Mouse (Mus musculus) CH12.LX (cell line): ENCODE results near the gene Diaph2. TPM values are rescaled to one million over a fixed set of nuclear protein-coding genes. Genes with fewer than 3 reads are reported as not detected.

Source experiments
- DNase-seq: peaks from one replicate; pipeline ENCODE4 v3.0.0-alpha.2; 2013; ENCODE audit errors: extremely low read depth
- H3K27ac ChIP-seq: 2 replicates; pipeline ENCODE4 v1.5.1; 2012; ENCODE audit warnings: low read depth, mild to moderate bottlenecking, control low read depth, moderate library complexity; ENCODE audit not compliant: insufficient read depth
- H3K27me3 ChIP-seq: replicated peaks from 2 replicates; pipeline ENCODE3; 2012; ENCODE audit warnings: inconsistent platforms
- H3K36me3 ChIP-seq, 2 experiments: replicated peaks in 1 of 2; 2 replicates each; pipeline versions ENCODE3 to v1.6.1; 2012; ENCODE audit warnings: inconsistent platforms in 1 of 2, low read length in 1 of 2, mild to moderate bottlenecking in 1 of 2, mixed read lengths in 1 of 2, moderate library complexity in 1 of 2; ENCODE audit not compliant: control insufficient read depth in 1 of 2, insufficient read depth in 1 of 2
- H3K4me1 ChIP-seq, 2 experiments: 2 replicates each; pipeline ENCODE4 v1.6.1; 2012; ENCODE audit warnings: inconsistent platforms in 1 of 2, moderate library complexity in 1 of 2; ENCODE audit not compliant: insufficient read depth in 2 of 2, control insufficient read depth in 1 of 2
- H3K4me2 ChIP-seq: 2 replicates; pipeline ENCODE4 v1.6.1; 2012; ENCODE audit warnings: low read depth, mild to moderate bottlenecking, control low read depth; ENCODE audit not compliant: poor library complexity, insufficient read depth, severe bottlenecking
- H3K4me3 ChIP-seq, 3 experiments: fragments of 150-350 bp in 1 of 3; sonication (generic) in 1 of 3; replicated peaks in 1 of 3; 2 replicates each; pipeline versions ENCODE3 to v1.5.1; 2011 to 2012; ENCODE audit warnings: low read depth in 2 of 3, low read length in 2 of 3, mild to moderate bottlenecking in 2 of 3, moderate library complexity in 2 of 3, control low read depth in 1 of 3, improper control_type of control experiment in 1 of 3, inconsistent platforms in 1 of 3, mixed read lengths in 1 of 3; ENCODE audit not compliant: poor library complexity in 1 of 3
- H3K79me2 ChIP-seq: replicated peaks from 2 replicates; pipeline ENCODE4 v1.6.1; 2012; ENCODE audit warnings: mild to moderate bottlenecking, moderate library complexity; ENCODE audit not compliant: control insufficient read depth, poor library complexity, insufficient read depth, severe bottlenecking; ENCODE audit errors: extremely low read depth
- H3K9ac ChIP-seq: 2 replicates; pipeline ENCODE4 v1.6.1; 2012; ENCODE audit warnings: low read depth, mild to moderate bottlenecking, control low read depth, moderate library complexity; ENCODE audit not compliant: insufficient read depth
- H3K9me3 ChIP-seq: replicated peaks from 2 replicates; pipeline ENCODE3; 2012; ENCODE audit warnings: low read length, inconsistent platforms, mixed read lengths
- CHD2 ChIP-seq: IDR thresholded peaks from 2 replicates; pipeline ENCODE4 v1.6.1; 2011; ENCODE audit warnings: low read length, improper control_type of control experiment
- E2F4 ChIP-seq: IDR thresholded peaks from 2 replicates; pipeline ENCODE4 v1.6.1; 2011; ENCODE audit warnings: low read depth, low read length, improper control_type of control experiment; ENCODE audit not compliant: insufficient replicate concordance
- ELF1 ChIP-seq: IDR thresholded peaks from 2 replicates; pipeline ENCODE4 v1.6.1; 2014; ENCODE audit warnings: low read depth, mild to moderate bottlenecking, inconsistent platforms, low read length, improper control_type of control experiment
- GABPA ChIP-seq: IDR thresholded peaks from 2 replicates; pipeline ENCODE4 v1.6.1; 2012; ENCODE audit warnings: low read depth, low read length, improper control_type of control experiment, inconsistent platforms; ENCODE audit not compliant: insufficient replicate concordance
- IRF4 ChIP-seq: IDR thresholded peaks from 2 replicates; pipeline ENCODE4 v1.6.1; 2014; ENCODE audit warnings: low read depth, mild to moderate bottlenecking, inconsistent platforms, low read length, improper control_type of control experiment
- JUN ChIP-seq: IDR thresholded peaks from 2 replicates; pipeline ENCODE4 v1.6.1; 2011; ENCODE audit warnings: low read depth, mild to moderate bottlenecking, low read length, improper control_type of control experiment, moderate library complexity; ENCODE audit not compliant: insufficient read depth
- JUND ChIP-seq: conservative IDR thresholded peaks from 2 replicates; pipeline ENCODE4 v1.6.1; 2011; ENCODE audit warnings: low read depth, low read length, improper control_type of control experiment
- KAT2A ChIP-seq: IDR thresholded peaks from 2 replicates; pipeline ENCODE4 v1.6.1; 2012; ENCODE audit warnings: low read length, improper control_type of control experiment, inconsistent platforms; ENCODE audit not compliant: insufficient replicate concordance
- MAFK ChIP-seq: IDR thresholded peaks from 2 replicates; pipeline ENCODE4 v1.6.1; 2011; ENCODE audit warnings: low read length, improper control_type of control experiment; ENCODE audit not compliant: insufficient replicate concordance
- MAZ ChIP-seq: IDR thresholded peaks from 2 replicates; pipeline ENCODE4 v1.6.1; 2012; ENCODE audit warnings: low read depth, mild to moderate bottlenecking, inconsistent platforms, low read length, improper control_type of control experiment, moderate library complexity
- MXI1 ChIP-seq: IDR thresholded peaks from 2 replicates; pipeline ENCODE4 v1.6.1; 2011; ENCODE audit warnings: mild to moderate bottlenecking, low read depth, low read length, improper control_type of control experiment
- NELFE ChIP-seq: IDR thresholded peaks from 2 replicates; pipeline ENCODE4 v1.6.1; 2011; ENCODE audit warnings: low read depth, low read length, improper control_type of control experiment
- POLR2A ChIP-seq: IDR thresholded peaks from 2 replicates; pipeline ENCODE4 v1.6.1; 2011; ENCODE audit warnings: low read depth, mild to moderate bottlenecking, improper control_type of control experiment, low read length
- USF2 ChIP-seq: conservative IDR thresholded peaks from 2 replicates; pipeline ENCODE4 v1.6.1; 2011; ENCODE audit warnings: low read depth, low read length, improper control_type of control experiment
- ZMIZ1 ChIP-seq: IDR thresholded peaks from 2 replicates; pipeline ENCODE4 v1.6.1; 2012; ENCODE audit warnings: low read depth, mild to moderate bottlenecking, inconsistent platforms, low read length, improper control_type of control experiment
- dilution Hi-C: fragments of 300-500 bp; cut with MboI; formaldehyde crosslinking; loops from 2 replicates; pipeline ENCODE4 v1.14.3; 2020; ENCODE audit warnings: low sequenced_read_pairs; ENCODE audit not compliant: extremely low pct_unique_long_range_greater_than_20kb, extremely low pct_ligation_motif_present
- in situ Hi-C: fragments of 300-500 bp; cut with MboI; formaldehyde crosslinking; loops from 3 replicates; pipeline ENCODE4 v1.14.3; 2019; ENCODE audit warnings: low sequenced_read_pairs, low pct_ligation_motif_present, low pct_unique_long_range_greater_than_20kb, mixed read lengths
- polyA plus RNA-seq: library from polyadenylated mRNA; unstranded; fragments of >175 nt; gene quantifications from 2 replicates; pipeline ENCODE4 v1.2.1, GENCODE M21; 2012; ENCODE audit warnings: low read depth; ENCODE audit not compliant: insufficient read length
- total RNA-seq, 2 experiments: library from RNA; depleted of rRNA; stranded (reverse); fragments of 300-350 nt in 1 of 2; fragments of >200 nt in 1 of 2; gene quantifications; 2 replicates each; pipeline ENCODE4 v1.2.3; 2012 to 2014

Diaph2 gene
- total and polyA plus RNA-seq, 3 experiments: not detected

- dilution Hi-C loops: no loop called here
- Histone ChIP-seq H3K9ac (no peak overlapping the region), H3K4me2 (no peak overlapping the region), H3K79me2 (no peaks in the 10 kb centered on the region), H3K4me3 (no peak overlapping the region)
- TF ChIP-seq MAZ (no peak), GABPA (no peak), CHD2 (no peak), IRF4 (no peak), E2F4 (no peak), JUND (no peak), ELF1 (no peak), NELFE (no peak)
- TF ChIP-seq, all 38 proteins: peak for 0
- in situ Hi-C loops: no loop called here
- Histone ChIP-seq H3K27ac (no peak overlapping the region), H3K36me3 (no peaks in the 10 kb centered on the region), H3K9me3 (no peaks in the 10 kb centered on the region), H3K27me3 (no peaks in the 10 kb centered on the region), H3K4me1 (no peaks in the 10 kb centered on the region)
- no peak for DNase-seq
Measured at GRCm38 (mm10) chrX:129774478-129774877, 24.9 kb downstream of the Diaph2 start.

- Histone ChIP-seq H3K79me2 (no peaks in the 10 kb centered on the region), H3K36me3 (no peaks in the 10 kb centered on the region), H3K4me2 (no peak overlapping the region), H3K27ac (no peak overlapping the region), H3K9ac (no peak overlapping the region), H3K27me3 (no peaks in the 10 kb centered on the region), H3K4me3 (no peak overlapping the region), H3K4me1 (no peaks in the 10 kb centered on the region), H3K9me3 (no peaks in the 10 kb centered on the region)
- dilution Hi-C loops (no loop called here), in situ Hi-C loops (no loop called here)
- no peak for DNase-seq
- TF ChIP-seq JUND (no peak), POLR2A (no peak), KAT2A (no peak), USF2 (no peak), JUN (no peak), MXI1 (no peak), CHD2 (no peak), ZMIZ1 (no peak), MAZ (no peak), MAFK (no peak)
Measured at GRCm38 (mm10) chrX:129776761-129777160, 27.2 kb downstream of the Diaph2 start.
